Mouse (Mus musculus): Measurements from ENCODE around the gene Olfr56.
"Not testable (repeated sequence)": the region's sequence is repeated elsewhere in the genome, so short reads cannot be mapped to it uniquely, and the experiment has no call there.

The Olfr56 gene

DNA sequence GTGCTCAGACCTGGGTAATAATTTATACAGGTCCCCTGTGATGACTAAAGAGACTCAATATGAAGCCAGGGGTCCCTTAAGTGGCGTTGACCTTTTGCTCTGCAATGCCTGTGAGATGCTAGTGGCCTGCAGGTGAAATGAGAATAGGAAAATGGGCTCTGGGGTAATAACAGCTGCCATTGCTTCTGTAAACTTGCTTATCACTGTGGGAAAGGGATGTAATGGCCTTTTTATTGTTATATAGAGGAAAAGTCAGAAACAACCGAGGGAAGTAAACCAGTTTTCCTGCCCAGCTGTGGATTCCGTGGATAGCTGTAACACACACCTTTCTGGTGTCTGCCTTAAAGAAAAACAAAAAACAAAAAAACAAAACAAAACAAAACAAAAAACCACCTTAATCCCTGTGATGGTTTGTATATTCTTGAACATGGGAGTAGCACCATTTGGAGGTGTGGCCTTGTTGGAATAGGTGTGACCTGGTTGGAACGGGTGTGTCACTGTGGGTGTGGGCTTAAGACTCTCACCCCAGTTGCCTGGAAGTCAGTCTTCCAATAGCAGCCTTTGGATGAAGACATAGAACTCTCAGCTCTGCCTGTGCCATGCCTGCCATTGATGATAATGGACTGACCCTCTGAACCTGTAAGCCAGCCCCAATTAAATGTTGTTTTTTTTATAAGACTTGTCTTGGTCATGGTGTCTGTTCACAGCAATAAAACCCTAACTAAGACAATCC is 197.5 kb downstream of the Olfr56 start:
- DNase-seq, result not testable (repeated sequence)

DNA sequence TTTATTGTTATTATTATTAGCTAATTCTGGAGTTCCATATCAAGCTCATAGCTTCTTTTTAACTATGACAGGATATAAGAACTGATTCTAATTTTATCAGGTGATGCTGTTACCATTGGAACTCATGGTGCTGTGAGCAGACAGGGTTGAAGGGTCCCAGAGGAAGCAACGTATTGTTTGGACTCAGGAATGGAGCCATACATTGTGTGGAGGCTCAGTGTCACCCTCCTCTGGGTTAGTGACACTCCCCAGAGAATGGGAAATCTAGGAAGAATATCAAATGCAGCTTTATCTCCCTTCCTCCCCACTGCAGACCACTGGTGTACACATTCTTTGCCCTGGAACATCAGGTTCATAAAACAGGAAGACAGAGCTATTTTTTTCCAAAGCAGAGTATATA is 204.5 kb downstream of the Olfr56 start:
- DNase-seq, result no peak

Measured in cerebellum, postnatal 10 days (tissue).